Mouse (Mus musculus) adrenal gland (tissue): ENCODE measurements around the gene Ceacam20.
"Not testable (repeated sequence)": the region's sequence is repeated elsewhere in the genome, so short reads cannot be mapped to it uniquely, and the experiment has no call there.

Source experiments
- intact Hi-C: fragments of 180-260 bp; cut with DNase I; formaldehyde crosslinking; loops from one replicate; pipeline ENCODE4 v1.15.1; 2025

Ceacam20 gene

GRCm38 (mm10) chr7:19948956-19949355 is 16.3 kb upstream of the Ceacam20 start:
- intact Hi-C loops: no loop called here

GRCm38 (mm10) chr7:19949996-19950395 is 15.2 kb upstream of the Ceacam20 start:
- intact Hi-C loops: no loop called here

GRCm38 (mm10) chr7:19950589-19950988 is 14.6 kb upstream of the Ceacam20 start, which contains the start of gene Igsf23:
Gene Igsf23, minus strand, starts transcription at chr7:19950756.
- intact Hi-C loops: no loop called here

GRCm38 (mm10) chr7:19952320-19952986 is 12.8 kb upstream of the Ceacam20 start:
- intact Hi-C loops: no loop called here

GRCm38 (mm10) chr7:19953054-19953453 is 12.2 kb upstream of the Ceacam20 start:
- intact Hi-C loops: no loop called here

DNA sequence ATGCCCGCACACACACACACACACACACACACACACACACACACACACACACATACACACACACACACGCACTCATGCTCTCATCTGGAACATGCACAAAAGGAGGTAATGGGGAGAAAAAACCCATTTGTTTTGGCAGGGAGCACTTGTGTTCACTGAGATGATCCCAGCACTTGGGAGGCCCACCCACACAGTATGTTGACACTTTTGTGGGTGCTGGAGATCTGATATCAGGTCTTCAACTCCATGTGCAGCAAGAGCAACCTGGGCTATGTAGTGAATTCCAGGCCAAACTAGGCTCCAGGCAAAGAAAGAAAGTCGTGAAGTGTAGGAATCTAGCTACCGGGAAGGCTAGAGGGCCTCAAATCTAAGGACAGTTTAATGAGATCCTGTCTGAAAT is 9.4 kb upstream of the Ceacam20 start:
- intact Hi-C loops: loop anchor here (1.0 kb wide), 1 partner anchor 45 kb away; no protein-coding TSS in a partner anchor

DNA sequence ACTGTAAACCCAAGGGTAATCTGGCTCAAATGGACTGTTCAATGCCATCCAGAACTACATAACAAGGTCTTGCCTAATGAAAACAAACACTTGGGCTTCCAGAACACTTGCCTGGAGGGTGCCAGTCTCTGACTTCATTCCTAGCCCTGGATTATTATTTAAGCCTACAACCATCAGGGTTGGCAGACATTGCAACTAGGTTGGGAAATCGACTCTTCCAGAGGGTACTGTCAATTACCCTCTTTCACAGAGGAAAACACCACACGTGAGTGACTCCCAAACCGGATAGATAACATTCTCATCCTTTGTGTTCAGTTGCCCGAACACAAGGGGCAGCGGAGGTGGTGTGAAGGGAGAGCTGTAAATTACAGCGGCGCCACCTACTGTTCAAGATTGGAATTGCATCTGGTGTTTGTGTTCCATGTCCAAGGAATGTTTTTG is 8.9 kb upstream of the Ceacam20 start:
- intact Hi-C loops: loop anchor here (1.0 kb wide), 1 partner anchor 45 kb away; no protein-coding TSS in a partner anchor

DNA sequence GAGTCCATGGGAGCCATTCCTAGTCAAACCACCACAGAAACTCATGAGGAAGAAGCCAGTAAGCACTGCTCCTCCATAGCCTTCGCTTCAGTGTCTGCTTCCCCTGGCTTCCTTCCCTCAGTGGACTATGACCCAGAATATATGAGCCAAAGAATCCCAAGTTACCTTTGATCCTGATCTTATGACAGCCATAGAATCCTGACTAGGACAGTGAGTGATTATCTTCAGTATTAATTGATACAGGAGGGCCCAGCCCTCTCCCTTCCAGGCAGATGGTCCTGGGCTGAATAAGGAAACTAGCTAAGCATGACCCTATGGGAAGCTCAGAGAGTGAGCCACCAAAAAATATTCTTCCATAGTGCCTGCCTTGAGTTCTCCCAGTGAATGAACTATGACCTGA is 2.8 kb upstream of the Ceacam20 start:
- intact Hi-C loops: no loop called here

- intact Hi-C loops: no loop called here
Observed at GRCm38 (mm10) chr7:19969106-19969505, 3.9 kb downstream of the Ceacam20 start.

- intact Hi-C loops: no loop called here
Observed at GRCm38 (mm10) chr7:19969541-19970090, 4.4 kb downstream of the Ceacam20 start.

DNA sequence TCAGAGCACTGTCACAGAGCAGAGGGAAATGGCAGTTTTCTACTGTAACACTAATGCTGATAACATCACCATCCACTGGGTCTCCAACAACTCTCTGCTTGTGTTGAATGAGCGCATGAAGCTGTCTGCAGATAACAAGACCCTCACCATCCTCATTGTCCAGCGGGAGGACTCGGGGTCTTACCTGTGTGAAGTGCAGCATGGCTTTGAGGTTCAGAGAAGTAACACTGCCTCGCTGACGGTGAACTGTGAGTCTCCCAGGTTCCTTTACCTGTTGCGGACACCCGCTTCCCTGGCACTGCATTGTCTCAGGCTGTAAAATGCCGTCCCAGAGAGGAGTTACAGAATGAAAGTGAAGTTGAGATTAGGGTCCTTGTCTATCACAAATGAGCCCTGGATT is 5.0 kb downstream of the Ceacam20 start:
- intact Hi-C loops: no loop called here

GRCm38 (mm10) chr7:19971516-19971915 is 6.3 kb downstream of the Ceacam20 start:
- intact Hi-C loops: no loop called here

DNA sequence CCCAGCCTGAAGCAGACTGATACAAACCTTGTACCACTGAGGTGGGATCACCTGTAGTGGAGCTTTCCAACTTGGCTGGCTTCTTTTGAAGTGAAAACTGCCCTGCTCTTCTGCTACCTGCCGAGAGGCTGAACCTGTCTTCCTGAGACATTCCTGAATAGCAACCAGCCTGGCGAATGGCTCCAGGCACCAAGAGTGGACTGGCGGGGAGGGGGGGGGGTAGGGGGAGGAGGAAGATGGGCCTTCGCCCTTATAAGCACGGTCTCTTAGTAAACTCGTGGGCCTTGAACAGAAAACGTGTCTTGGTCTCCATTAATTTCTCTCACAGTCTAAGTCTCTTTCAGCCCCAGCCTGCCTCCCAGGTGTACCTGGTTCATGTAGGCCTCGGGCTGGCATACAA is 26.0 kb downstream of the Ceacam20 start, which contains the start of gene Nlrp9b:
Gene Nlrp9b (plus strand): TSS at position 301 of the 400 bp plus-strand sequence.
- intact Hi-C loops: not testable (repeated sequence)

DNA sequence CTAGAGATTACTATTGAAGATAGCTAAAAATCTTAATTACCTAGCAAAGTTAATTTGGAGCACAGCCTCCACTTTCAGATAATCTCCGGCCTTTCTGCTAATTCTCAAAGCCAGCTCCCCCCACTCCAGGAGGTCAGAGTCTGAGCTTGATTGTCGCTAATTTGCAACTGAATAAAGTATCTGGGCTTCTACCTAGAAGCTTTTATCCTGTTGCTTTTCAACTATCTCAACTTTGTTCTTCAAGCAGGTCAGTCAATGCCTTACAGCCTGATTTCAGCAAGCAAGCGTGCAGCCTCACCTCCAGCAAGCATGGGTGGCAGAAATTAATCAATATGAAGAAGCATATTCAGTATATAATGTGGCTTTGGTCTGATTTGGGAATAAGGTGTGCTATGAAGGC is 31.5 kb downstream of the Ceacam20 start:
- intact Hi-C loops: not testable (repeated sequence)

GRCm38 (mm10) chr7:20009987-20010386 is 44.8 kb downstream of the Ceacam20 start:
- intact Hi-C loops: no loop called here
